Mouse (Mus musculus) erythroblast, embryonic 14.5 days (primary cell): ENCODE results near the gene Pacrg. TPM values are rescaled to one million over a fixed set of nuclear protein-coding genes. Genes with fewer than 3 reads are reported as not detected.

Source experiments
- H3K27me3 ChIP-seq: 2 replicates; pipeline ENCODE4 v1.6.1; 2012; ENCODE audit warnings: inconsistent platforms; ENCODE audit not compliant: control insufficient read depth
- H3K36me3 ChIP-seq: 2 replicates; pipeline ENCODE4 v1.6.1; 2012; ENCODE audit warnings: mild to moderate bottlenecking, inconsistent platforms; ENCODE audit not compliant: control insufficient read depth
- H3K4me1 ChIP-seq: 2 replicates; pipeline ENCODE4 v1.6.1; 2012; ENCODE audit warnings: inconsistent platforms; ENCODE audit not compliant: control insufficient read depth
- H3K4me3 ChIP-seq: replicated peaks from 2 replicates; pipeline ENCODE3; 2012; ENCODE audit warnings: moderate library complexity, mild to moderate bottlenecking, inconsistent platforms
- H3K9me3 ChIP-seq: 2 replicates; pipeline ENCODE4 v1.6.1; 2012; ENCODE audit warnings: low read length, inconsistent platforms, mixed read lengths; ENCODE audit not compliant: control insufficient read depth
- GATA1 ChIP-seq: IDR thresholded peaks from 2 replicates; pipeline ENCODE4 v1.6.1; 2012; ENCODE audit warnings: low read length, inconsistent platforms, mixed read lengths
- TAL1 ChIP-seq: IDR thresholded peaks from 3 replicates; pipeline ENCODE4 v1.6.1; 2012; ENCODE audit warnings: low read length, inconsistent platforms, mixed read lengths
- polyA plus RNA-seq: library from polyadenylated mRNA; stranded (reverse); fragments of >175 nt; gene quantifications from 2 replicates; pipeline ENCODE4 v1.2.3, GENCODE M21; 2012

Pacrg gene
- polyA plus RNA-seq, 1 experiment: not detected

- Histone ChIP-seq H3K36me3 (no peaks in the 10 kb centered on the region), H3K4me1 (no peaks in the 10 kb centered on the region), H3K9me3 (no peaks in the 10 kb centered on the region), H3K4me3 (no peak overlapping the region), H3K27me3 (no peaks in the 10 kb centered on the region)
- TF ChIP-seq GATA1: no peak
- no peak for TF ChIP-seq TAL1
These were observed 204.1 kb downstream of the Pacrg start for GRCm38 (mm10) chr17:10635955-10636470.

- Histone ChIP-seq H3K4me3 (no peak overlapping the region), H3K36me3 (no peaks in the 10 kb centered on the region), H3K9me3 (no peaks in the 10 kb centered on the region), H3K4me1 (no peaks in the 10 kb centered on the region), H3K27me3 (no peaks in the 10 kb centered on the region)
- no peak for TF ChIP-seq GATA1
- no peak for TF ChIP-seq TAL1
These were observed 204.6 kb downstream of the Pacrg start for GRCm38 (mm10) chr17:10635470-10635869.

- Histone ChIP-seq H3K36me3 (no peaks in the 10 kb centered on the region), H3K4me3 (no peak overlapping the region), H3K9me3 (no peaks in the 10 kb centered on the region), H3K27me3 (no peaks in the 10 kb centered on the region), H3K4me1 (no peaks in the 10 kb centered on the region)
- no peak for TF ChIP-seq TAL1
- no peak for TF ChIP-seq GATA1
These were observed 205.1 kb downstream of the Pacrg start for GRCm38 (mm10) chr17:10635046-10635445.

GRCm38 (mm10) chr17:10633769-10634168, 206.3 kb downstream of the Pacrg start:
- H3K4me1 ChIP-seq: no peaks in the 10 kb centered on the region
- TF ChIP-seq GATA1 (no peak), TAL1 (no peak)
- no peak overlapping the region for H3K4me3 ChIP-seq
- H3K27me3 ChIP-seq: no peaks in the 10 kb centered on the region
- H3K36me3 ChIP-seq: no peaks in the 10 kb centered on the region
- no peaks in the 10 kb centered on the region for H3K9me3 ChIP-seq

- Histone ChIP-seq H3K27me3 (no peaks in the 10 kb centered on the region), H3K4me1 (no peaks in the 10 kb centered on the region), H3K4me3 (no peak overlapping the region), H3K9me3 (no peaks in the 10 kb centered on the region), H3K36me3 (no peaks in the 10 kb centered on the region)
- TF ChIP-seq GATA1 (no peak), TAL1 (no peak)
These were observed 211.9 kb downstream of the Pacrg start for GRCm38 (mm10) chr17:10628240-10628639.

- Histone ChIP-seq H3K36me3 (no peaks in the 10 kb centered on the region), H3K9me3 (no peaks in the 10 kb centered on the region), H3K4me3 (no peak overlapping the region), H3K27me3 (no peaks in the 10 kb centered on the region), H3K4me1 (no peaks in the 10 kb centered on the region)
- no peak for TF ChIP-seq GATA1
These were observed 212.6 kb downstream of the Pacrg start for GRCm38 (mm10) chr17:10627476-10627875.

- H3K36me3 ChIP-seq: no peaks in the 10 kb centered on the region
- no peaks in the 10 kb centered on the region for H3K4me1 ChIP-seq
- no peak for TF ChIP-seq TAL1
- H3K27me3 ChIP-seq: no peaks in the 10 kb centered on the region
- H3K9me3 ChIP-seq: no peaks in the 10 kb centered on the region
- H3K4me3 ChIP-seq: no peak overlapping the region
These were observed 213.6 kb downstream of the Pacrg start for GRCm38 (mm10) chr17:10626299-10627095.

GRCm38 (mm10) chr17:10624699-10625424, 215.2 kb downstream of the Pacrg start:
- H3K4me1 ChIP-seq: no peaks in the 10 kb centered on the region
- H3K36me3 ChIP-seq: no peaks in the 10 kb centered on the region
- no peak overlapping the region for H3K4me3 ChIP-seq
- no peaks in the 10 kb centered on the region for H3K27me3 ChIP-seq
- no peaks in the 10 kb centered on the region for H3K9me3 ChIP-seq
- TF ChIP-seq GATA1: no peak
- no peak for TF ChIP-seq TAL1

GRCm38 (mm10) chr17:10620621-10621020, 219.5 kb downstream of the Pacrg start:
- Histone ChIP-seq H3K27me3 (no peaks in the 10 kb centered on the region), H3K9me3 (no peaks in the 10 kb centered on the region), H3K4me3 (no peak overlapping the region), H3K36me3 (no peaks in the 10 kb centered on the region), H3K4me1 (no peaks in the 10 kb centered on the region)
- no peak for TF ChIP-seq GATA1
- no peak for TF ChIP-seq TAL1
